Comparison of ENCODE assay signal across 27 mouse cellular contexts in genomic region chr8:26243743-26244142, GRCm38 (mm10).
DNase-seq lines count a peak whose midpoint lies in the region; ATAC-seq and TF ChIP-seq lines count a peak whose summit lies in the region.
"Had no signal": no experiment of that assay in that cellular context is flagged by ENCODE, and none has a peak within 500 bp of the region (broad histone marks: within the 10 kb centered on the region; RNA-seq: fewer than 3 reads in every experiment).

No protein-coding gene starts in this region.

- peak overlapping the region; percentile 25; the same call in 1 of the 2 replicates for H3K27ac ChIP-seq in forebrain, embryonic 13.5 days
- no peak overlapping the region for H3K27ac ChIP-seq in forebrain, embryonic 12.5 days
- no peak overlapping the region for H3K27ac ChIP-seq in lung, embryonic 14.5 days (ENCODE audit: low read depth)
- H3K27ac ChIP-seq: hindbrain, embryonic 15.5 days; intestine, embryonic 15.5 days; limb, embryonic 10.5 days; liver, embryonic 15.5 days; neural tube, embryonic 13.5 days had no signal

- no peak overlapping the region for H3K4me3 ChIP-seq in forebrain, embryonic 13.5 days
- no peak overlapping the region for H3K4me3 ChIP-seq in forebrain, embryonic 12.5 days (replicated peaks)
- no peak overlapping the region for H3K4me3 ChIP-seq in lung, embryonic 14.5 days (ENCODE audit: low read depth, low read length)
- no peak overlapping the region for H3K4me3 ChIP-seq in lung, adult 2 months (replicated peaks; ENCODE audit: extremely low read depth, low read depth, low read length)
- H3K4me3 ChIP-seq: hindbrain, embryonic 15.5 days; intestine, embryonic 15.5 days; limb, embryonic 10.5 days; liver, embryonic 15.5 days; megakaryocyte, embryonic 14.5 days; neural tube, embryonic 13.5 days had no signal

- H3K9ac ChIP-seq in forebrain, embryonic 13.5 days: no peak overlapping the region
- H3K9ac ChIP-seq in forebrain, embryonic 12.5 days: no peak overlapping the region
- no peak overlapping the region for H3K9ac ChIP-seq in lung, embryonic 14.5 days
- H3K9ac ChIP-seq: hindbrain, embryonic 15.5 days; intestine, embryonic 15.5 days; liver, embryonic 15.5 days; neural tube, embryonic 13.5 days had no signal

- TF ChIP-seq POLR2A in lung, adult 2 months (IDR thresholded peaks at IDR 0.05; ENCODE audit: borderline replicate concordance, extremely low read depth, low read depth, low read length): no peak

- no peak overlapping the region for H3K4me2 ChIP-seq in forebrain, embryonic 13.5 days
- no peak overlapping the region for H3K4me2 ChIP-seq in forebrain, embryonic 12.5 days
- H3K4me2 ChIP-seq in lung, embryonic 14.5 days: no peak overlapping the region
- H3K4me2 ChIP-seq: heart, embryonic 11.5 days; hindbrain, embryonic 15.5 days; intestine, embryonic 15.5 days; liver, embryonic 15.5 days; neural tube, embryonic 13.5 days had no signal

- WGBS in forebrain, embryonic 13.5 days: 80% methylated on average over 4 of the region's 4 CpGs
- 81% methylated on average over 4 of the region's 4 CpGs for WGBS in forebrain, embryonic 12.5 days
- 32% methylated on average over 4 of the region's 4 CpGs for WGBS in lung, embryonic 14.5 days
- 47% methylated on average over 4 of the region's 4 CpGs for WGBS in lung, adult 2 months

- 0 out of 2 replicates have a peak, but pooled peaks cover 2% of the 10 kb centered on the region for H3K27me3 ChIP-seq in forebrain, embryonic 13.5 days
- no peaks in the 10 kb centered on the region for H3K27me3 ChIP-seq in forebrain, embryonic 12.5 days
- no peaks in the 10 kb centered on the region for H3K27me3 ChIP-seq in lung, embryonic 14.5 days (ENCODE audit: insufficient read depth, low read length)
- H3K27me3 ChIP-seq: hindbrain, embryonic 15.5 days; intestine, embryonic 15.5 days; liver, embryonic 15.5 days; megakaryocyte, embryonic 14.5 days; neural tube, embryonic 13.5 days had no signal

- DNase-seq in lung, embryonic 14.5 days: peak; percentile 54
- DNase-seq in lung, adult 2 months: no peak
- peak; percentile 52 for DNase-seq in brain, embryonic 18.5 days (ENCODE audit: low read depth, low spot score)
- peak; percentile 19 to 63 for DNase-seq in frontal cortex, postnatal 36 days (ENCODE audit: low spot score in 2 of 2)
- DNase-seq in cerebellum, postnatal 10 days: no peak
- DNase-seq: adrenal gland, postnatal 14 days; cerebellum, adult 11 months; cerebellum, postnatal 14 days; gastrocnemius, postnatal 10 days; kidney, adult 8-10 months; kidney, postnatal 10 days; liver; lung, postnatal 36 days; midbrain, embryonic 14.5 days; retina, postnatal 1 day; spleen, adult 18-20 months; thymus, postnatal 14 days had no signal

- no peaks in the 10 kb centered on the region for H3K4me1 ChIP-seq in forebrain, embryonic 13.5 days
- H3K4me1 ChIP-seq in forebrain, embryonic 12.5 days: no peaks in the 10 kb centered on the region
- H3K4me1 ChIP-seq in lung, embryonic 14.5 days (ENCODE audit: insufficient read depth): no peaks in the 10 kb centered on the region
- peaks cover 6% of the 10 kb centered on the region for H3K4me1 ChIP-seq in lung, adult 2 months (ENCODE audit: control insufficient read depth, insufficient read depth, low read length)
- H3K4me1 ChIP-seq: hindbrain, embryonic 15.5 days; intestine, embryonic 15.5 days; liver, embryonic 15.5 days; neural tube, embryonic 13.5 days had no signal

- H3K9me3 ChIP-seq in forebrain, embryonic 13.5 days (replicated peaks): no peaks in the 10 kb centered on the region
- no peaks in the 10 kb centered on the region for H3K9me3 ChIP-seq in forebrain, embryonic 12.5 days
- no peaks in the 10 kb centered on the region for H3K9me3 ChIP-seq in lung, embryonic 14.5 days (ENCODE audit: low read depth, low read length)
- H3K9me3 ChIP-seq: hindbrain, embryonic 15.5 days; intestine, embryonic 15.5 days; limb, embryonic 10.5 days; liver, embryonic 15.5 days; megakaryocyte, embryonic 14.5 days; neural tube, embryonic 13.5 days had no signal

- no peaks in the 10 kb centered on the region for H3K36me3 ChIP-seq in forebrain, embryonic 13.5 days (ENCODE audit: poor library complexity, severe bottlenecking)
- H3K36me3 ChIP-seq in forebrain, embryonic 12.5 days (replicated peaks): no peaks in the 10 kb centered on the region
- H3K36me3 ChIP-seq in lung, embryonic 14.5 days (ENCODE audit: insufficient read depth): no peaks in the 10 kb centered on the region
- H3K36me3 ChIP-seq: hindbrain, embryonic 15.5 days; intestine, embryonic 15.5 days; limb, embryonic 10.5 days; liver, embryonic 15.5 days; neural tube, embryonic 13.5 days had no signal

- TF ChIP-seq CTCF in lung, embryonic 14.5 days (IDR thresholded peaks at IDR 0.05; ENCODE audit: low read depth): no peak
- no peak for TF ChIP-seq CTCF in lung, adult 2 months (IDR thresholded peaks at IDR 0.05; ENCODE audit: insufficient read depth, low read length)

- ATAC-seq in forebrain, embryonic 13.5 days: peak; percentile 38; the same call in 1 of the 2 replicates
- no peak for ATAC-seq in forebrain, embryonic 12.5 days (ENCODE audit: low FRiP score)
- ATAC-seq in lung, embryonic 14.5 days (ENCODE audit: insufficient read depth): no peak
- no peak for ATAC-seq in CD4-positive, CD25-positive, alpha-beta regulatory T cell, adult 4 months
- ATAC-seq: intestine, embryonic 15.5 days had no signal

Comparison
In these comparisons a context has a peak if more than half of its experiments do, and no peak if none do; other contexts are left out.
1. DNase-seq: peak in lung, embryonic 14.5 days (single experiment), brain, embryonic 18.5 days (single experiment) and frontal cortex, postnatal 36 days (2 of 2); none in lung, adult 2 months (single experiment) and cerebellum, postnatal 10 days (0 of 2).